In the genomic region with DNA sequence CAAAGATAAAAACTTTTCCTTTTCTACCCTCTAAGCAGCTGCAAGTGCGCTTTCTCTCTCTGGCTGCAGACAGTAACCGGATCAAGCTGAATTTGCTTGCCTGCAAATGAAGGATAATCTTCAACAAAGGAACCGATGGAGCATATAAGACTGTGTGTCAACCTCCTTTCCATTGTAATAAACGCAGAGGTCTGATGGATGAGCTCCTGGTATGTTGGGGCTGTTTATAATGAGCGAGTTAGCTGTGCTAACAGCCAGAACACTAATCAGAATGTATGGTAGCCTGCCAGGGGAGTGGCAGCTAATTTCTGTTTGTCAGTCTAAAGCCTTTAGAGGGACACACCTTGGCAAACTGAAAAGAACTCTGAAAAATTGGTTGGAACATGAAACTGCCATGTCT, we compare ENCODE assay signal across 11 mouse cellular contexts.
DNase-seq lines count a peak whose midpoint lies in the region; ATAC-seq and TF ChIP-seq lines count a peak whose summit lies in the region.
"Had no signal": no experiment of that assay in that cellular context is flagged by ENCODE, and none has a peak within 500 bp of the region (broad histone marks: within the 10 kb centered on the region; RNA-seq: fewer than 3 reads in every experiment).

No protein-coding gene starts in this region.

- no peak for TF ChIP-seq CTCF in midbrain, postnatal 0 days (IDR thresholded peaks at IDR 0.05)

- H3K36me3 ChIP-seq in kidney, embryonic 14.5 days (ENCODE audit: control insufficient read depth, insufficient read depth, low read length): no peaks in the 10 kb centered on the region
- no peaks in the 10 kb centered on the region for H3K36me3 ChIP-seq in hindbrain, embryonic 11.5 days (ENCODE audit: control insufficient read depth, insufficient read depth, low read length)
- no peaks in the 10 kb centered on the region for H3K36me3 ChIP-seq in midbrain, postnatal 0 days (ENCODE audit: insufficient read depth, low read length)
- H3K36me3 ChIP-seq: limb, embryonic 15.5 days had no signal

- intact Hi-C loops in left cerebral cortex, postnatal 10 days (cut with DNase I): no loop called here

- H3K4me2 ChIP-seq in kidney, embryonic 14.5 days (replicated peaks; ENCODE audit: low read depth, low read length): no peak overlapping the region
- H3K4me2 ChIP-seq in hindbrain, embryonic 11.5 days (replicated peaks; ENCODE audit: low read depth, low read length): no peak overlapping the region
- H3K4me2 ChIP-seq in midbrain, postnatal 0 days (ENCODE audit: low read depth, low read length, poor library complexity, severe bottlenecking): no peak overlapping the region
- H3K4me2 ChIP-seq: limb, embryonic 15.5 days had no signal

- no peak overlapping the region for H3K9ac ChIP-seq in kidney, embryonic 14.5 days (ENCODE audit: low read depth, low read length)
- no peak overlapping the region for H3K9ac ChIP-seq in hindbrain, embryonic 11.5 days (ENCODE audit: low read depth, low read length)
- H3K9ac ChIP-seq in midbrain, postnatal 0 days (replicated peaks; ENCODE audit: low read length, poor library complexity, severe bottlenecking): no peak overlapping the region
- H3K9ac ChIP-seq: limb, embryonic 15.5 days had no signal

- no peak overlapping the region for H3K4me3 ChIP-seq in kidney, embryonic 14.5 days (ENCODE audit: low read length)
- H3K4me3 ChIP-seq in hindbrain, embryonic 11.5 days (ENCODE audit: low read depth, low read length): no peak overlapping the region
- no peak overlapping the region for H3K4me3 ChIP-seq in midbrain, postnatal 0 days (ENCODE audit: low read depth, low read length)
- H3K4me3 ChIP-seq: erythroblast, embryonic 14.5 days; limb, embryonic 15.5 days had no signal

- DNase-seq in kidney, postnatal 4 days: no peak
- peak; percentile 37 to 70 for DNase-seq in cerebellum, postnatal 14 days
- peak; percentile 36 for DNase-seq in hindbrain, embryonic 11.5 days (ENCODE audit: low spot score)
- peak; percentile 69 for DNase-seq in midbrain, postnatal 0 days (ENCODE audit: low spot score)
- no peak for DNase-seq in left cerebral cortex, postnatal 10 days (ENCODE audit: extremely low spot score in 1 of 2, low spot score in 2 of 2)

- no peaks in the 10 kb centered on the region for H3K27me3 ChIP-seq in kidney, embryonic 14.5 days (ENCODE audit: control insufficient read depth, insufficient read depth, low read length)
- H3K27me3 ChIP-seq in hindbrain, embryonic 11.5 days (ENCODE audit: control insufficient read depth, insufficient read depth, low read length): no peaks in the 10 kb centered on the region
- no peaks in the 10 kb centered on the region for H3K27me3 ChIP-seq in midbrain, postnatal 0 days (ENCODE audit: insufficient read depth, low read length)
- H3K27me3 ChIP-seq: limb, embryonic 15.5 days had no signal

- peak; percentile 90 for ATAC-seq in kidney, embryonic 14.5 days (ENCODE audit: low FRiP score, low TSS enrichment)
- peak; percentile 92 for ATAC-seq in hindbrain, embryonic 11.5 days (ENCODE audit: low FRiP score)
- ATAC-seq in midbrain, postnatal 0 days (ENCODE audit: low FRiP score): 0 out of 2 replicates have a peak, but pooled peaks have one; percentile 31
- no peak for ATAC-seq in megakaryocyte, adult 5-6 weeks (ENCODE audit: poor library complexity, severe bottlenecking)
- no peak for ATAC-seq in CD4-positive, CD25-positive, alpha-beta regulatory T cell, adult 4 months

- H3K27ac ChIP-seq in kidney, embryonic 14.5 days (ENCODE audit: low read depth, low read length): no peak overlapping the region
- H3K27ac ChIP-seq in hindbrain, embryonic 11.5 days (ENCODE audit: low read depth, low read length): no peak overlapping the region
- no peak overlapping the region for H3K27ac ChIP-seq in midbrain, postnatal 0 days (ENCODE audit: low read depth, low read length)
- H3K27ac ChIP-seq: limb, embryonic 15.5 days; macrophage had no signal

- 43% methylated on average over 5 of the region's 5 CpGs for WGBS in kidney, embryonic 14.5 days
- 24% methylated on average over 5 of the region's 5 CpGs for WGBS in hindbrain, embryonic 11.5 days
- 21% methylated on average over 5 of the region's 5 CpGs for WGBS in midbrain, postnatal 0 days

- peaks cover 4% of the 10 kb centered on the region for H3K9me3 ChIP-seq in kidney, embryonic 14.5 days (ENCODE audit: control insufficient read depth, low read length)
- no peaks in the 10 kb centered on the region for H3K9me3 ChIP-seq in hindbrain, embryonic 11.5 days (ENCODE audit: control insufficient read depth, low read length)
- no peaks in the 10 kb centered on the region for H3K9me3 ChIP-seq in midbrain, postnatal 0 days (ENCODE audit: low read length)
- H3K9me3 ChIP-seq: limb, embryonic 15.5 days had no signal

- no peaks in the 10 kb centered on the region for H3K4me1 ChIP-seq in kidney, embryonic 14.5 days (ENCODE audit: control insufficient read depth, insufficient read depth, low read length)
- H3K4me1 ChIP-seq in hindbrain, embryonic 11.5 days (replicated peaks; ENCODE audit: control insufficient read depth, insufficient read depth, low read length): no peaks in the 10 kb centered on the region
- H3K4me1 ChIP-seq in midbrain, postnatal 0 days (ENCODE audit: insufficient read depth, low read length): no peaks in the 10 kb centered on the region
- H3K4me1 ChIP-seq: limb, embryonic 15.5 days had no signal

Comparison
In these comparisons a context has a peak if more than half of its experiments do, and no peak if none do; other contexts are left out.
1. ATAC-seq: peak in kidney, embryonic 14.5 days (single experiment), hindbrain, embryonic 11.5 days (single experiment) and midbrain, postnatal 0 days (single experiment); none in megakaryocyte, adult 5-6 weeks (single experiment) and CD4-positive, CD25-positive, alpha-beta regulatory T cell, adult 4 months (single experiment).
2. DNase-seq: peak in cerebellum, postnatal 14 days (2 of 2), hindbrain, embryonic 11.5 days (single experiment) and midbrain, postnatal 0 days (single experiment); none in kidney, postnatal 4 days (0 of 2) and left cerebral cortex, postnatal 10 days (0 of 2).